Mouse (Mus musculus): Measurements from ENCODE around the gene Scn8a. TPM values are rescaled to one million over a fixed set of nuclear protein-coding genes. Genes with fewer than 3 reads are reported as not detected.

Scn8a gene
- polyA plus RNA-seq, 1 experiment: not detected

DNA sequence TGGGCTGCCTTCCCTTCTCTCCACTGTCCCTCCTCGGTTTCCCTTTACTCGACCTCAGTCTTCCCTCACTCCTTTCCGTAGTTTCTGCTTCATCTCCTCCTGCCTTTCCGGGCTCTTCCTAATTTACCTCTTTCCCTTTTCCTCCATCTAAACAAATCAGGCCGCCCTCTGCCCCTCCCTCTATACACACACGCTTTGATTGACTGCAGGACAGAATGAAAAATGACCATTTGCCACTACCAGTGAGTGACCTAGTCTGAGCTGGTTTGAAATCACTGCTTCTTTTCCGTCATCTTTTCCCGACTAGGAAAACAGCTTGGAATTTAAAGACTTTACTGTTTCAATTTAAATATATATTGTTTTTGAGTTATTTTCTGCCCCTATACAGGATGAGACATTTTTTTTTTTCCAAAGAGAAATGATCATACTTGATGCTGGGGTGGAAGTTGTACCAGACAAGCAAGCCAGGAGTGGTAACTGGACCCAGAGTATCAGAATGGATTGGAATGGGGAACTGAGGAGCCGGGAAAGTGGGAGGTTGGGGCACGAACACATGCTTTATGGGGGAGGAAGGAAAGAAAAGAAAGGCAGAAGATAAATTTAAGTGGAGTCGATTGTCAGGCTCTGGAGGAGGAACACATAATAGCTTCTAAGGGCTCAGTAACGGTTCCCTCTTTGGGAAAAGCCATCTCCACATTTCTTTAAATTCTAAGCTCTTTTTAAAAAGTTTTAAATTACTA, 114.7 kb downstream of the Scn8a start:
- Histone ChIP-seq H3ac (ENCODE audit: control insufficient read depth, insufficient read length) (no peak overlapping the region), H3K27me3 (ENCODE audit: control insufficient read depth, insufficient read depth, insufficient read length) (peaks cover 45% of the 10 kb centered on the region), H3K79me2 (ENCODE audit: control insufficient read depth, insufficient read depth) (no peaks in the 10 kb centered on the region), H3K4me2 (ENCODE audit: low read depth) (peak overlapping the region; percentile 20), H3K36me3 (ENCODE audit: control insufficient read depth, insufficient read depth) (no peaks in the 10 kb centered on the region), H3K4me3 (no peak overlapping the region)
- TF ChIP-seq MYOD1 (IDR thresholded peaks at IDR 0.05; ENCODE audit: control insufficient read depth in 1 of 3, insufficient read length in 2 of 3, low read depth in 2 of 3) (no peak), REST (IDR thresholded peaks at IDR 0.05; ENCODE audit: insufficient read depth, insufficient read length) (no peak), MYOG (IDR thresholded peaks at IDR 0.05; ENCODE audit: control insufficient read depth in 1 of 3, insufficient read depth in 1 of 3, insufficient read length in 2 of 3, low read depth in 2 of 3) (no peak), SRF (IDR thresholded peaks at IDR 0.05; ENCODE audit: control insufficient read depth, insufficient read length, low read depth) (no peak), POLR2AphosphoS2 (IDR thresholded peaks at IDR 0.05; ENCODE audit: insufficient read length, low read depth) (no peak), POLR2A (IDR thresholded peaks at IDR 0.05; ENCODE audit: insufficient read length, low read depth) (no peak), TCF3 (IDR thresholded peaks at IDR 0.05; ENCODE audit: insufficient read length, low read depth) (no peak), CEBPB (IDR thresholded peaks at IDR 0.05; ENCODE audit: insufficient read depth, poor library complexity, severe bottlenecking) (no peak), TCF12 (IDR thresholded peaks at IDR 0.05; ENCODE audit: insufficient read depth, poor library complexity, severe bottlenecking) (no peak), E2F4 (IDR thresholded peaks at IDR 0.05; ENCODE audit: insufficient read depth) (no peak), USF1 (IDR thresholded peaks at IDR 0.05; ENCODE audit: low read depth) (no peak), MAX (IDR thresholded peaks at IDR 0.05; ENCODE audit: low read depth) (no peak)

GRCm38 (mm10) chr15:100986479-100986878, 116.8 kb downstream of the Scn8a start:
- no peak for TF ChIP-seq CEBPB (IDR thresholded peaks at IDR 0.05; ENCODE audit: insufficient read depth, poor library complexity, severe bottlenecking)
- Histone ChIP-seq H3K79me2 (ENCODE audit: control insufficient read depth, insufficient read depth) (no peaks in the 10 kb centered on the region), H3K4me2 (ENCODE audit: low read depth) (no peak overlapping the region), H3ac (ENCODE audit: control insufficient read depth, insufficient read length) (no peak overlapping the region), H3K4me3 (no peak overlapping the region), H3K36me3 (ENCODE audit: control insufficient read depth, insufficient read depth) (no peaks in the 10 kb centered on the region), H3K27me3 (ENCODE audit: control insufficient read depth, insufficient read depth, insufficient read length) (peaks cover 51% of the 10 kb centered on the region)

DNA sequence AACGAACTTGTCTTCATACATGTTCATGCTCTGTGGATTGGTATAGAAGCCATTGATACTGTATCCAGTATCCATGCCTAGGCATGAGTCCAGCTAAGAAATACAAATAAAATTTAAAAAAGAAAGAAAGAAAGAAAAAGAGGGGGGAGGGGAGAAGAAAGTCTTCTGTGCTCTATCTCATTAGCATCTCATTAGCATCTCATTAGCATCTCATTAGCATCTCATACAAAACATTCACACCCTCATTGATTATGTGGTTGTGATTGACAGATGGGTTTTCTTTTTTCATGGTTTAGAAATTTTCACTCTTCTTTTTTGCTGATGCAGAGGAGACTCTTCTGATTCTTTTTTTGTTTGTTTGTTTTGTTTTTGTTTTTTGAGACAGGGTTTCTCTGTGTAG, 117.4 kb downstream of the Scn8a start:
- no peaks in the 10 kb centered on the region for H3K36me3 ChIP-seq (ENCODE audit: control insufficient read depth, insufficient read depth)
- H3K4me2 ChIP-seq (ENCODE audit: low read depth): no peak overlapping the region
- H3K4me3 ChIP-seq: no peak overlapping the region
- no peak overlapping the region for H3ac ChIP-seq (ENCODE audit: control insufficient read depth, insufficient read length)
- H3K27me3 ChIP-seq (ENCODE audit: control insufficient read depth, insufficient read depth, insufficient read length): peaks cover 51% of the 10 kb centered on the region
- TF ChIP-seq POLR2AphosphoS2 (IDR thresholded peaks at IDR 0.05; ENCODE audit: insufficient read length, low read depth): no peak
- no peaks in the 10 kb centered on the region for H3K79me2 ChIP-seq (ENCODE audit: control insufficient read depth, insufficient read depth)

GRCm38 (mm10) chr15:100990283-100990682, 120.6 kb downstream of the Scn8a start:
- H3K4me3 ChIP-seq: no peak overlapping the region
- no peak overlapping the region for H3K4me2 ChIP-seq (ENCODE audit: low read depth)

DNA sequence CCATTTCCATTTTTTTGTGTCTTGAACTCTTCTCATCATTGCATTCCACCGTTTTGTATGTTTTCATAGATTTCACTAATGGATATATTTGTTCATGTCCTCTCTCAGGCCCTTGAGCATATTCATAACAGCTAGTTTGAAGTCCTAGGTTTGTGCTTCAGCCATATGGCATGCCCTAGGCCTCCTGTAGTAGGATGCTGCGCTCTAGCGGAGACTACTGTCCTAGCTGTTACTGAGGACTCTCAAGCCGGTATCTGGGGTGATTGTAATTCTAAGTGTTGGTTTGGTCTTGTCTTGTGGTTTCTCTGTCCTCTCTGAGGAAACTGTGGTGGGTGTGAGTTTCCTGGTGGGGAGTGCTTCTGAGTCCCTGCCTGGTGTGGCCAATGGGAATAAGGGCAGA, 127.4 kb downstream of the Scn8a start:
- no peak overlapping the region for H3K4me2 ChIP-seq (ENCODE audit: low read depth)
- H3K36me3 ChIP-seq (ENCODE audit: control insufficient read depth, insufficient read depth): no peaks in the 10 kb centered on the region
- H3K4me3 ChIP-seq: no peak overlapping the region
- no peaks in the 10 kb centered on the region for H3K79me2 ChIP-seq (ENCODE audit: control insufficient read depth, insufficient read depth)
- H3ac ChIP-seq (ENCODE audit: control insufficient read depth, insufficient read length): no peak overlapping the region
- no peak for TF ChIP-seq REST (IDR thresholded peaks at IDR 0.05; ENCODE audit: insufficient read depth, insufficient read length)
- no peak for TF ChIP-seq TCF3 (IDR thresholded peaks at IDR 0.05; ENCODE audit: insufficient read length, low read depth)
- TF ChIP-seq E2F4 (IDR thresholded peaks at IDR 0.05; ENCODE audit: insufficient read depth): no peak
- no peak for TF ChIP-seq MYOG (IDR thresholded peaks at IDR 0.05; ENCODE audit: control insufficient read depth in 1 of 3, insufficient read depth in 1 of 3, insufficient read length in 2 of 3, low read depth in 2 of 3)
- no peak for TF ChIP-seq SRF (IDR thresholded peaks at IDR 0.05; ENCODE audit: control insufficient read depth, insufficient read length, low read depth)
- no peak for TF ChIP-seq USF1 (IDR thresholded peaks at IDR 0.05; ENCODE audit: low read depth)
- no peak for TF ChIP-seq POLR2AphosphoS2 (IDR thresholded peaks at IDR 0.05; ENCODE audit: insufficient read length, low read depth)
- TF ChIP-seq POLR2A (IDR thresholded peaks at IDR 0.05; ENCODE audit: insufficient read length, low read depth): no peak
- no peak for TF ChIP-seq CEBPB (IDR thresholded peaks at IDR 0.05; ENCODE audit: insufficient read depth, poor library complexity, severe bottlenecking)
- no peak for TF ChIP-seq MYOD1 (IDR thresholded peaks at IDR 0.05; ENCODE audit: control insufficient read depth in 1 of 3, insufficient read length in 2 of 3, low read depth in 2 of 3)
- TF ChIP-seq MAX (IDR thresholded peaks at IDR 0.05; ENCODE audit: low read depth): no peak
- no peak for TF ChIP-seq TCF12 (IDR thresholded peaks at IDR 0.05; ENCODE audit: insufficient read depth, poor library complexity, severe bottlenecking)
- peaks cover 51% of the 10 kb centered on the region for H3K27me3 ChIP-seq (ENCODE audit: control insufficient read depth, insufficient read depth, insufficient read length)

More at GRCm38 (mm10) chr15:100990283-100990682, 120.6 kb downstream of the Scn8a start:
- Histone ChIP-seq H3ac (ENCODE audit: control insufficient read depth, insufficient read length) (no peak overlapping the region), H3K27me3 (ENCODE audit: control insufficient read depth, insufficient read depth, insufficient read length) (peaks cover 46% of the 10 kb centered on the region), H3K79me2 (ENCODE audit: control insufficient read depth, insufficient read depth) (no peaks in the 10 kb centered on the region), H3K36me3 (ENCODE audit: control insufficient read depth, insufficient read depth) (no peaks in the 10 kb centered on the region)
- TF ChIP-seq MAX (IDR thresholded peaks at IDR 0.05; ENCODE audit: low read depth) (no peak), REST (IDR thresholded peaks at IDR 0.05; ENCODE audit: insufficient read depth, insufficient read length) (no peak), POLR2A (IDR thresholded peaks at IDR 0.05; ENCODE audit: insufficient read length, low read depth) (no peak), TCF3 (IDR thresholded peaks at IDR 0.05; ENCODE audit: insufficient read length, low read depth) (no peak), MYOG (IDR thresholded peaks at IDR 0.05; ENCODE audit: control insufficient read depth in 1 of 3, insufficient read depth in 1 of 3, insufficient read length in 2 of 3, low read depth in 2 of 3) (no peak), MYOD1 (IDR thresholded peaks at IDR 0.05; ENCODE audit: control insufficient read depth in 1 of 3, insufficient read length in 2 of 3, low read depth in 2 of 3) (no peak), POLR2AphosphoS2 (IDR thresholded peaks at IDR 0.05; ENCODE audit: insufficient read length, low read depth) (no peak), TCF12 (IDR thresholded peaks at IDR 0.05; ENCODE audit: insufficient read depth, poor library complexity, severe bottlenecking) (no peak), CEBPB (IDR thresholded peaks at IDR 0.05; ENCODE audit: insufficient read depth, poor library complexity, severe bottlenecking) (no peak), USF1 (IDR thresholded peaks at IDR 0.05; ENCODE audit: low read depth) (no peak), SRF (IDR thresholded peaks at IDR 0.05; ENCODE audit: control insufficient read depth, insufficient read length, low read depth) (no peak), E2F4 (IDR thresholded peaks at IDR 0.05; ENCODE audit: insufficient read depth) (no peak)
